Mouse (Mus musculus) bone marrow macrophage, adult 2 months (primary cell): ENCODE data around the gene Tecpr1.

Source experiments
- CTCF ChIP-seq: IDR thresholded peaks from 2 replicates; pipeline ENCODE4 v1.5.1; 2012; ENCODE audit warnings: low read depth, mild to moderate bottlenecking, low read length, moderate library complexity
- POLR2A ChIP-seq: IDR thresholded peaks from 2 replicates; pipeline ENCODE4 v1.6.1; 2012; ENCODE audit warnings: mild to moderate bottlenecking, low read depth, low read length, borderline replicate concordance

DNA sequence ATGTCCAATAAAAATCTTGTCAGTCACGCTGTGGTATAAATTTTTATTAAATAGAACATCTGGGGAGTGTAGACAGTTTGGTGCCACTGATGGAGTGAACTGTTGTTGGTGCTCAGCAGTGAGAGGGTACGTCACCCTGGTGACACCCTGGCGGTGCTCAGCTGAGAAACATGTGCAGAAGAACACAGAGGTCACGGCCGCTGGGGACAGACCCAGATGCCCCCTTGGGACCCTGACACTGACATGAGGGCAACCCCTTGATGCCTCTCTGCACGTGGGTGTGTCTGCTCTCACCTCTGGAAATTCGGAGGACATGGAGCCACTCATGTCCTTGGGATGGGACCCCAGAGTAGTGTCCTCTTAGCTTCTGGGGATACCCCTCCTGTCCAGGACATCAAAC lies 29.0 kb downstream of the Tecpr1 start:
- no peak for TF ChIP-seq POLR2A
- no peak for TF ChIP-seq CTCF
